Mouse (Mus musculus) right cerebral cortex, postnatal 25 days (tissue): ENCODE results near the gene Olfr1168.
"Not testable (repeated sequence)": the region's sequence is repeated elsewhere in the genome, so short reads cannot be mapped to it uniquely, and the experiment has no call there.

Source experiments
- DNase-seq: peaks from one replicate; pipeline ENCODE4 v3.0.0; 2022

Olfr1168 gene

GRCm38 (mm10) chr2:88181580-88181979 lies at the start of gene Olfr1168:
TSS of gene Olfr1168 (plus strand) at chr2:88181880.
- no peak for DNase-seq

GRCm38 (mm10) chr2:88155093-88155492 lies 26.6 kb upstream of the Olfr1168 start, which contains the start of gene Olfr1167:
TSS of gene Olfr1167 (minus strand) at chr2:88155193.
- DNase-seq = not testable (repeated sequence)

- no peak for DNase-seq
Measured at GRCm38 (mm10) chr2:88220784-88221183, 39.1 kb downstream of the Olfr1168 start.

GRCm38 (mm10) chr2:88228234-88228633 lies 46.6 kb downstream of the Olfr1168 start, which contains the start of gene Olfr1170:
TSS of gene Olfr1170 (minus strand) at chr2:88228334.
- DNase-seq = no peak
